Mouse (Mus musculus): Measurements from ENCODE around the gene Gas6. TPM values are rescaled to one million over a fixed set of nuclear protein-coding genes. Genes with fewer than 3 reads are reported as not detected.

The Gas6 gene
- polyA plus RNA-seq, 1 experiment, result not detected

DNA sequence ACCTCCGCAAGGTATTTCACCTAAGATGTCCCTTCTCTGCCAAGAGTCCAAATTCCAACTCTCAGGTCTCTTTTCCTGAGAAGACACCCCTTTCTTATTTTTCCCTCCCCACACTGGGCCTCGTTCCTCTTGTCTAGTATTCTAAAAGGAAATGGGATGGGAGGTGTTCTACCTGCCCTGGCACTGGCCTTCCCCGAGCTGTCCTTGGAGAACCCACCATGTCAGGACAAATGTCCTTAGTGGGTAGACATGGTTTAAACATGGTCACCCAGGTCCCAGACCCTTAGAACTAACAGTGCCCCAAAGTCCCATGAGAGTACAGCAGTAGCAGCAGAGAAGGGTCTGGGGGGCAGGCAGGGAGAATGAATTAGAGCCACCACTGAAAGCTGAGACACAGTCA is 4.9 kb downstream of the Gas6 start:
- TF ChIP-seq GATA1 (IDR thresholded peaks at IDR 0.05; ENCODE audit: low read length), result no peak

DNA sequence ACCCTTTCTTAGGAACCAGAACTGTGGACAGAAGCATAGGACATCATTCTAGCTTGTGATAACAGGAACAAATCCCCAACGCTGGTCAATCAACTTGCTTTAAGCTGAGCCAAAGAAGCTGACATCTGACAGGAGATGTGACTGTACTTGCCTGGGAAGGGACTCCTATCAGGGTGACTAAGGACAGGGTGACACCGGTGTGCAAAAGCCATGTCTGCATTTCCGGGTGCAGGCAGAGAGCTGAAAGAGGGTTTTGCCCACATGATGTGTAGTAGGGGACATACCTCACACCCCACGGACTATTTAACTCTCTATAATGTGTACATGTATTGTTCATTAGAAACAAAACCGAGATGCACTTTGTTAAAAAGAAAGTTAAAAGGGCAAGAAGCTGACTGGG is 11.1 kb downstream of the Gas6 start:
- TF ChIP-seq GATA1 (IDR thresholded peaks at IDR 0.05; ENCODE audit: low read length), result no peak

DNA sequence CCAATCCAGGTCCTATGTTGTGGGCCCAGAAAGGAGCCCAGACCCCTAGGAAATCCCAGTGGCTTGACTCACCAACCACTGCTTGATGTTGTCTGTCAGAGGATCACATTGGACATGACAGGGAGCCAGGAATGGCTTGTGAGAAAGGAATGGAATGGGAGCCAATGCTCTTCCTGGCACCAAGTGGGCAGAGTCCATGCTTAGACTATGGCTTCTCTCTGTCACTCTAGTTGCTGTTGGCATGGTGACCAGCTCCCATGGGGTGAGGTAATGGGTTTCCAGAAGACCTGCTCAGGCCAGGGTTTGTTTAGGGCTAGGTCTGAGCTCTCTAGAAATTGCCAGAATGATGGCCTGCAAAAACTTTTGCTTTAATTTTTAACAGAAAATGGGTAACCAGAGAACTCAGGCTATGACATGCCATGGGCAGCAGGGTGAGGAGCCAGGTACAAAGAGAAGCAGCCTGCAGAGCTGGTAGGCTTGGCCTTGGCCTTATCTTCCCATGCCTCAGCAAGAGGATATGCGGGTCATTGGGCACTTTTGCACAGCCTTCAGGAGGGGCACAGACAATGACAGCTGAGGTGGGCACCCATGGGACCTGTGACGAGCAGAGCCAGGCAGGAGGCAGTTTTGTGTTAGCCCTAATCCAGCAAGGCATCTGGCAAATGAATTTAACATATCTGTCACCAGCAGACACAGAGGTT is 12.0 kb downstream of the Gas6 start:
- TF ChIP-seq GATA1 (IDR thresholded peaks at IDR 0.05; ENCODE audit: low read length), result no peak

DNA sequence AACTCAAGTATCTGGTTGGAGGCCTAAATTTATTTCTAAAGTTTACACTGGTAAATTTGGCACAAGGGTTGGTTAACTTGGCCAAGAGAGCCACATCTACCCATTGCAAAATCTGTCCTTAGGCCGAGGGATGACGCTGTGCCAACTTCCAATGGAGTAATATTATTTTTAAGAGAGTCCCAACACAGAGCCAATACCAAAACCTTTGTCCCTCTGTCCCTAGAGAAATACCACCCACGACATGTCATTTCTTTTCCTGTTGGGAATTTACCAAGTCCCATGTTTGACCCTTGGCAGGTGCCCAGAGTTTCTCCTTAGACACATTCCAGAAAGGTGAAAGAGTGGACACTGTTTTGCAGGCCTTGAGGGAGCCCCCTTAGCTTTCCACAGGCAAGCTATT is 12.7 kb downstream of the Gas6 start:
- no peak for TF ChIP-seq GATA1 (IDR thresholded peaks at IDR 0.05; ENCODE audit: low read length)

DNA sequence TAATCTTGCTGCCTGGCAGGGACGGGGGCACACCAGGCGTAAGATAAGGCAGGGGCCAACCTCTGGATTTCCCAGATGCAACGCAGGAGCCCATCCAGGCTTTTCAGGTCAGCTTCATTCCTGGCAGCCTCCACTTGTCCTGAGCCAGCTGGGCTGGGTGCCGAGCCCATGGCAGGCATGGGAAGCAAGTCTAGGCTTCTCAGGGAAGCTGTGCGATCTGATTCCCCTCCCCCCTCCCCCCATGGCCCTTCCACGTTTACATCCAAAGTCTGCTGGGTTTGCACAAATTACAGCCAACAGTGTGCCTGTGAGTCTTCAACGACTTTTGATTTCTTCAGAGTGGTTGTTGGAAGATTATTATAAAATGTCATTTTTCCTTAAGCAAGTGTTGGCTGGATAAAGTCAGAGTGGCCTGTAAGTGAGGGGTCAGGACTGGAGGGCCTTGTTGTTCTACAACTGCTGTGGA is 13.2 kb downstream of the Gas6 start:
- TF ChIP-seq GATA1 (IDR thresholded peaks at IDR 0.05; ENCODE audit: low read length), result no peak

DNA sequence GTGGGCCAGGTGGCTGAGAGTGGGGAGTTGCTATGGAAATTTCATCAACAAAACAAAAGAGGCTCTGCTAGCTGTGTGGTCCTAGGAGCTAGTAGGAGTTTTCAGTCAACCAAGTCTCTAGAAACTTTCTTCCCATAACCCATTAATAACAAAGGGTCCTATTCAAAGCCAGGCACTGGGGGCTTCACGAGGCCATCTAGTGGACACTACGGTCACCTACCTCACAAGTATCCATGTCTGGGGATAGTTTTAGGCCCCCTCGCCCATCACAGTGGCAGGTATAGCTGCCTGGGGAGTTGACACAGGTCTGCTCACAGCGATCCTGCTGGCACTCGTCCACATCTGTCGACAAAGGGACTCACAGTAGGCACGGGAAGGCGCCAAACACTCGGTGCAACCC is 18.4 kb downstream of the Gas6 start:
- TF ChIP-seq GATA1 (IDR thresholded peaks at IDR 0.05; ENCODE audit: low read length), result no peak

DNA sequence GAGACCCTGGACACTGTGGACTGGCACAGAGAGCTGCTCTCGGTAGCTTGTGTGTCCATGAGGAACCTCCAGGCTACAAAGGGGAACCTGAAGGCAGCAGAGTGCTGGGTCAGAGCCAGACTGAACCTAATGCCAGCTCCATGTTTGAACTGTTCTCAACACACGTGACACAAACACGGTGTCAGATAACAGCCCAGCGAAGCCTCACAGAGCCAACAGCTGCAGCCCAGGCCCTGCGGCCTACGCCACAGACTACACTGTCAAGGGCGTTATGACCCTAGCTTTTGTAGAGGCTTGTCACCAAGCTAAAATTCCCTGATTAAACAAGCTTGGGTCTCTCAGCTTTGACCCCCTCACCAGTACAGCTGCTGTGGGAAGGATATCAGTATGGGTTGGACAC is 22.0 kb downstream of the Gas6 start:
- TF ChIP-seq GATA1 (IDR thresholded peaks at IDR 0.05; ENCODE audit: low read length), result no peak

DNA sequence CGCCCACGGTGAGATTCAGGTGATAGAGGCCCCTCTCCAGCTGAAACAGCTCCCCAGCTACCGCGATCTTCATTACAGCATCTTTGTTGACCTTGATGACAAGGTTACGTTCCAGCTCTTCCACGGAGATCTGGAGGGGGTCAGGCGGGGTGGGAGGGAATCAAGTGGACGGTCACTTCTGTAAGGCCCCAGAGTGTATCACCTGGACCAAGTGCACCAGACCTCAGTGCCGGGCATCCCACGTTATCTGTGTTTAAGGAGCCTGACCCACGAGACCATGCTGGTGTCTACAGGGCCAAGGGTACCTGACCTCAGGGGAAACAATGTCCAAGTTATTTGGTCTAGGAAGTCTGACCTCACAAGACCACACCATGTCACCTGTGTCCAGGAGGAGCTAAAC is 22.8 kb downstream of the Gas6 start:
- no peak for TF ChIP-seq GATA1 (IDR thresholded peaks at IDR 0.05; ENCODE audit: low read length)

DNA sequence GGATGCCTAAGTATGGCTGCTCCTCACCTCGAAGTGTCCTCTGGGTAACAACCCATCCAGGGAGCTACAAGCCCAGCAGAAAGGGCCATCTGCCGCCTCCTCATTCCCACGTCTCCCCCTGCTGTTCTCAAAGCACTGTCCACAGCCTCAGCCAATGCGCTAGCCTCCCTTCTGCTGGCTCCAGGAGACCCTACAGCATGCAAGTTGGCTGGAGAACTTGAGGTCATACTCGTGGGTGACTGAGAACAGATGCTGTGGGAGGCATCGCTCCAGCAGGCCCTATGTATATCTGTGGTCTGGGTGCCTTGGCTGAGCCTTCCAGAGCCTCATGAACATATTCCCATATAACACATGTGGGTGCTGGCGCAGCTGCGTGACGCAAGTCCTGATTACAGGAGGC is 25.6 kb downstream of the Gas6 start:
- no peak for TF ChIP-seq GATA1 (IDR thresholded peaks at IDR 0.05; ENCODE audit: low read length)

DNA sequence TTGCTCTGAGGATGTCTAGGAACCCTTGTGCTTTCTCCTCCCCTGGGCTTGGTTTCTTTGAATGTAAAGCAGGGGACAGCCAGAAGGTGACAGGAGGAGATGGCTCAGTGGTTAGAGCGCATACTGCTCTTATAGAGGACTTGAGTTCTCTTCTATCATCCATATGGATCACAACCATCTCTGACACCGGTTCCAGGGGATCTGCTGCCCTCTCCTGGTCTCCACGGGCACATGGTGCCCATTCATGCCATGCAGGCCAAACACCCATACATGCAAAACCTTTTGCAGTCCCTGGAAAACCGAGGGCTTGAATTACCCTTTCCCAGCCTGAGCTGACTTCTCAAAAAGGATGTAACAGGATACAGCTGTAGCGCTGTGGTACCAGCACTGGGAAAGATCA is 27.3 kb downstream of the Gas6 start:
- TF ChIP-seq GATA1 (IDR thresholded peaks at IDR 0.05; ENCODE audit: low read length), result no peak

DNA sequence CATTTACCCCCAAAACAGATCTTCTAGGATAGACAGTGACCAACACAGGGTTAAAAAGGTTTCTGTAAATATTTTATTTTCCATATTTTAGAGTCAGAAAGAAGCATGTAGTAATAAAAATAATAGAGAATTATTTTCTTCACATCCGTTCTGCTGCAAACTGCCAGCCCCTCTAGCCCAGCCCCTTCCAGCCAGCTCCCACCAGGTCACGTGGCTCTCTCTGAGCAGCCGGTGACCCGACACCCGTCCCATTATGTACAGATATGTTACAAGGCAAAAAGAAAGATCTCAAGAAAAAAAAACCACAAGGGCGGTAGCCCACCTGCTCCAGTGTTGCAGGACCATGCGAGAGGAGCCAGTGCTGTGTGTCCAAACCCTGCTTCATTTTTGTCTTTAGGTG is 29.0 kb downstream of the Gas6 start:
- no peak for TF ChIP-seq GATA1 (IDR thresholded peaks at IDR 0.05; ENCODE audit: low read length)

DNA sequence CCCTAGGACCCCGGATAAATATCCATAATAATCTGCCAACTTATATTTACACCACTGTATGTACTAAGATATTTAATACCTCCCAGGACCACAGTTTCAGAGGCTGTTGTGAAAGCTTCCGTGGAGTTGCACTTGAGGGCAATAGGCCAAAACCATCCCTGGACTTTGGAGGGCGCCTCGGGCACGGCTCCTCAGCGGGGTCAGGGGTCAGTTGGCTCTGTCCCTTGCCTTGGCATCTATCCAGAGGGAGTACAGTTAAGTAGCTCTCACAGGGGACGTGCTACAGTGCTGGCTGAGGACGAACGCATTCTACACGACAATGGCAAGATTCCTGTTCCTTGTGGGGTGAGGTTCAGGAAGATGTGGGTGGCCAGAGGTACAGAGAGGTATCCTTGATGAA is 31.9 kb downstream of the Gas6 start:
- no peak for TF ChIP-seq GATA1 (IDR thresholded peaks at IDR 0.05; ENCODE audit: low read length)

DNA sequence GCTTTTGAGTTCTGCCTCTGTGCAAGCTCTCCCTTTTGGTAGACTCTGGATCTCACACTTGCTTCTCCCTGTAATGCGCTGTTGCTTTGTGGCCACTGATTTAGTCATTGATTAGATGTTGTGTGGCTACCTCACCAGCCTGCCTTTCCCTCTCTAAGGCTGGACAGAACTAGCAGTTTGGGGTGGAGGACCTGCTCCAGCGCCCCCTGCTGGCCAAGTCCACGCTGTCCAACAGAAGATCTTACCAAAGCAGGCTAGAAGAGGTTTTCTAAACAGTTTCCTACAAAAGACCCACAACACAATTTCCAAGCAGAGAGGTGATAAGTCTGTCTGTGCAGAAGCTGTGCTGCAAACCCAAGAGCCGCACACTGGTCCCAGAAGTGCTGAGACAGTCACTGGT is 32.4 kb downstream of the Gas6 start:
- no peak for TF ChIP-seq GATA1 (IDR thresholded peaks at IDR 0.05; ENCODE audit: low read length)

DNA sequence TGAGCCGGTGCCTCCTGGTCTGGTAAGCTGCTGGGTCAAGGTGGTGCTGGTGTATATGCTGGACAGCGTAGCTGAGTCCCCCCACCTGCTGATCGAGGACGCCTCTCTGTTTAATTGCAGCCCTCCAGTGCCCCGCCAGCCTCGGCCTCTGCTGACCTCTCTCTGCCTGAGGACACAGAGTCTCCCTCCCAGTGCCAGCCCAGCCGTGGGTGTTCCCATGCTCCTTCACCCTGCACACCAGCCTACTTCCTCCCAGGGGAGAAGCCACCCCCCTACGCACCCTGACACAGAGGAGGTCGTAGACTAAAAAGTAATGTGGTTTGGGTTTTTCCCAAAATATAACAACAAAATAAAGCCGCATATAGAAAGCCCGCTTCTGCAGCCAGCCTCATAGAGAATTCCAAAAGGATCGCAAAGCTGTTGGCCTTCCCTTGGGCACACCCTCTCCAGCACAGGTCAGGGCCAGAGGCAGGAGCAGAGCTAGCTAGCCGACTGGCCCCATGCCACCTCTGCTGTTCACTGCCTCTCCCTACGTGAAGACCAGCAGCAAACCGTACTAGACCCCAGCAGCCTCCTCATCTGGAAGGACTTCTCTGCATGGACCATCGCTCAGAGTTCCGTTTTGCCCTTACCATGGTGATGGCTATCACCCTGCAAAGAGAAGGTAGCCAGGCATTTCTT is 33.1 kb downstream of the Gas6 start:
- TF ChIP-seq GATA1 (IDR thresholded peaks at IDR 0.05; ENCODE audit: low read length), result no peak

DNA sequence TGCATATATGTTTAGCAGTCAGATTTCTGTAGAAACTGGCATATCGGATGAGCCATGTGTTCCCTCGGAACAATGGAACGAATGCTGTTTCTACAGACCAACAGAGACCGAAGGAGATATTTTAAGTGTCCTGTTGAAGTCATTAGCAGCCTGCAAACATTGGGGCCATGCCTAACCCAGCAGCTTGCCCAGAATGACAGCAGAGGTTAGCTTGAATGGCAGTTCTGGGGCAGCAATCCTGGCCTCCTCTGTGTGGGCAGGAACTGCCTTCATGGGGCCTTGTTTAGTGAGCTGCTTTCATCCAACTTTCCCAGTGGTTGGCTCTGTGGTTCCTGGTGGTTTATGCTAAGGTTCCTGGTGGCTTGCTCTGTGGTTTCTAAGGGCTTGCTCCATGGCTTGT is 34.9 kb downstream of the Gas6 start:
- no peak for TF ChIP-seq GATA1 (IDR thresholded peaks at IDR 0.05; ENCODE audit: low read length)

DNA sequence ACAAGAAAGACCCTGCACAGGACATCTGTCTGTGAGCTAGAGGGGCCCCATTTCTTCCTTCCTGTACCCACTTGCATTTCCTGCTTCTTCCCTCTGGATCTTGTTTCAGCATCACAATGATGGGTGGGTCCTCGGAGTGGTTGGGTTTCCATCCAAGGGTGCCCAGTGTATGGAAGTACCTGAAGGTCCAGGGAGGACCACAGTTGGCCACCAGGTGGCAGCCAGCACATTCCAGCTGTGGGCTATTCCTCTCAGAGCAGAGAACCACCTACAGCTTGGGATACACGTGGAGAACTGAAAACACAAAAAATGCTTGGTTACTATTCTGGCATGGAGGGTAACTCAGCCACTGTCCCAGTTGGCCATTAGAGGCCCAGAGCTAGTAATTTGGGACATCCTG is 39.0 kb downstream of the Gas6 start:
- no peak for TF ChIP-seq GATA1 (IDR thresholded peaks at IDR 0.05; ENCODE audit: low read length)
